Mouse (Mus musculus) liver, adult 2 months (tissue): ENCODE measurements around the gene Cacng1.

ENCODE experiments used
- CTCF ChIP-seq: fragments of 200-500 bp; IDR thresholded peaks from 2 replicates; pipeline ENCODE4 v1.5.1; 2011; ENCODE audit warnings: low read depth, low read length, control low read depth
- POLR2A ChIP-seq: fragments of 200-500 bp; IDR thresholded peaks from 2 replicates; pipeline ENCODE4 v1.6.1; 2011; ENCODE audit warnings: low read length, control low read depth; ENCODE audit not compliant: insufficient read depth; ENCODE audit errors: extremely low read depth

DNA sequence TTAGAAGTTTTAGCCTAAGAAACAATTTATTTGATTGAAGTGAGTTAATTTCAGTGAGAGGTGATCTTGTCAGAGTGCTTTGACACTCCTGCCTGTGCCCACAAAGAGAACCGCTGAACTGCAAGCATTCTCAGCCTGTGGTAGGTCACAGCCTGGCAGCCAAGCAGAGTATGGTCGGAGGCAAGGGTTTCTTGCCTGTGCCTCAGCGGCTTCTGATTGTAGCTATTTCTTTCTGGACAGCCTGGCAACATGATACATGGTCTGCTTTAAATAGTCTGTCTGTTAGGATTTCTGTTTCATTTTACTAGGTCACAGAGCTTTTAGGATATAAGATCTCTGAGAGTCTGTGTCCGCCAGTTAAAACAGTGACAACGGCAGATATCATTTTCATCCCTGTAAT lies 53.7 kb downstream of the Cacng1 start:
- TF ChIP-seq POLR2A: no peak
- TF ChIP-seq CTCF: no peak
